Mouse (Mus musculus) thymus, postnatal 10 days (tissue): ENCODE results near the gene Cdc42se2.

Source experiments
- DNase-seq, 2 experiments: peaks; one replicate each; pipeline ENCODE4 v3.0.0; 2021; ENCODE audit warnings: low spot score in 2 of 2

Gene Cdc42se2

DNA sequence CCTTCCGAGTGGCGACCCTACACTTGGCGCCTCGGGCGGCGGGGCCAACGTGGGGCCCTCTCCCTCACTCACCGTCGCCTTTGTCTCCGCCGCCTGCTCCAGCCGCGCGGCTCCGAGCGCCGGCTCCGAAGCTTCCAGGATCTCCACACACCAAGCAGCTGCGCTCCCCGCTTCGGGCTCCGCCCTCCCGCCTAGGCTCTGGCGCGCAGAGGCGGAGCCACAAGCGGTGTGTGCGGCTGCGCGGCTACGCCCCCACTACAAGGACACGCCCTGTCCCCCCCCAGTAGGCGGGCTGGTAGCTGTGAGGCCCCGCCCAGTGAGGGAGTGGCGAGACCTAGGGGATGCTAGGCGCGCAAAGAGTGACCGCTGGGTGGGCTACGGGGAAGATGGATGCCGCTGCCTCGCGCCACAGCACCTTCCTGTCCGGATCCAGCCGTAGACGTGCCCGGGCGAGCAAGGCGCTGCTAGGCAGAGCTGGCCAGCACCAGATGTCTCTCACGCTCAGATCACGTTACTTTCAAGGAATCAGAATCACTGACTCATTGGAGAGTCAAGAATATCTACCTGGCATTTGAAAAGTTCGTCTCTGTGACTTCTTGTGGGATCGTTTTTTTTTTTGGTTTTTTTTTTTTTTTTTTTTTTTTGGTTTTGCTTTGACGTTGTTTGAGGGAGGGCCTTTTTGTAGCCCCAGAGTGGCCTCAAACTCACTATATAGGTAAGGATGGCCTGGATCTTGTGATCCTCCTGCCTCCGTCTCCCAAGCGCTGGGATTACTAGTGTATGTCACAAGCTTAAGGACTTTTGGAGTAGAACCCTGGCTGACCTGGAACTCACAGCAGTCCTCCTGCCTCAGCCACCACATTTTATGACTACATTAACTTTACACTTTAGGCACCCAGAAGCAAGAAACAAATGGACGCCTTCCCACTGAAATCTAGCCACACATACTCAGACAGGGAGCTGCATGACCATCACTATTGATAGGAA, at the start of gene Cdc42se2:
Cdc42se2 (minus strand) TSS at position 188 of the 987 bp plus-strand sequence.
- DNase-seq, result peak; percentile 94 to 96

DNA sequence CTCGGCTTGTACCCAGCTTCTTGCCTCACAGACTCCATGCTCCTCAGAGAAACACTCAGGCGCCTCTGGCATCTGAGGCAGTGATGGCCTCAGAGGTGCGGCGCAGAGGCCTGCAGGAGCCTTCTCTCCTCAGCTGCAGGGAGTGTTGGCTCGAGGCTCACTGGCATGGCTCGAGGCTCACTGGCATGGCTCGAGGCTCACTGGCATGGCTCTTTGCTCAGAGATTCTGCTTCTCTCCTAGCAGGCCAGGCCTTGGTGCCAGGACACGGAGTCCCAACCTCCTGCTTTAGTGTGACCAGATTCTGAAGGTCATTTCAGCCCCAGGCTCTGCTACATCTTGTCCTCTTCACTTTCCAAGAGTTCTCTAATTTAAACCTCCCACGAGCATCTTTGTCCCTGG, 48.6 kb upstream of the Cdc42se2 start:
- DNase-seq, result peak in 1 of 2 experiments; percentile 28

DNA sequence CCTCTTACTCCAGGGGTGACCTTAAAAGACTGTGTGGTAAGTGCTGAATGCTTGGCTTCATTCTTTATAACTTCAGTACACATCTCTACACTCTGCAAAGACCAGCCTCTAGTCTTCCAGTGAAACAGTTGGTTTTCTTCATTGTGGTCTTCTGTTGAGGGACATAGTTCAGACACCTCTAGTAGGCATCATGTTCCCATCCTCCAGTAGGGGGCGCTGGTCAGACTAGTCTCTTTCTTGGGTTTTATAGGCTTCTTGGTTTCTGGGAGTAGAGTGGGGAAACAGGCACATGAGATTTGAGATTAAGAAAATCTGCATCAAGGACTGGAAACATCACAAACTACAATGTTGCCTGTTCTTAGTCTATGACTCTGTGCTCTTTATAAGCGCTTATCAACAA, 47.1 kb upstream of the Cdc42se2 start:
- peak in 1 of 2 experiments; percentile 38 for DNase-seq

DNA sequence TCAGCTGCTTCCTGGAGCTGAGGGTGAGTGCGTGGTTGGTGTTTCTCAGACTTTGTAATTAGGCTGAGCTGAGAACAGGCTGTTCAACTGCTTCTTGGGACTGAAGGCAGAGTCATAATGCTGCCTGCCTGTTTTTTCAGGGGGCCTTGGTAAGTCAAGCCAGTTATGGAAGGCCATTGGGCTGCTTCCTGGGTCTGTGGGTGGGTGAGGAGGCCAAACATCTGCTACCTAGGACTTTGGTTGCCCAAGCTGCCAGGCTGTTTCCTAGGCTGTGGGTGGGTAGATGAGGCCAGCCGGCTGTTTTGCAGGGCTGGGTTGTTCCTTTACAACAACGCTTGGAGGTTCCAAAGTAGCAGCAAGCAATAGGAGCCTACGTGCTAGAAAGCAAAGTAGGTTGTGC, 46.4 kb upstream of the Cdc42se2 start:
- DNase-seq, result no peak

DNA sequence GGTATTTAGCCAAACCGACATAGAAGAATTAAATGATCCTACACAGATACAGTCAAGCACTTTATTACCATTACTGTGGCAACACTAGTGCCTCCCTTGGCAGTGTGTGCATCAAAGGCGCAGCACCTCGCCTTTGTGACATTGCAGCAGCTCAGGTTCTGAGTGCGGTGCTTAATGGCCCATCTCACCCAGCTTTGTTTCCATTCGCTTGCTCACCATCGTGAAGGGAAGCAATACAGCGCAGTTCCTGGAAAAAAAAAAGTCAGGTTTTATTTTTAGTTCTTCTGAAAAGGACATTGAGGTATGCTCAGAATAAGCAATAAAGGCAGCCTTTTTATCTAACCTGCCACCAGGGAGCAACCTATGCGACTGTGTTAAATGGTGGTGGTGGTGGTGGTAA, 39.3 kb upstream of the Cdc42se2 start:
- DNase-seq, result no peak

DNA sequence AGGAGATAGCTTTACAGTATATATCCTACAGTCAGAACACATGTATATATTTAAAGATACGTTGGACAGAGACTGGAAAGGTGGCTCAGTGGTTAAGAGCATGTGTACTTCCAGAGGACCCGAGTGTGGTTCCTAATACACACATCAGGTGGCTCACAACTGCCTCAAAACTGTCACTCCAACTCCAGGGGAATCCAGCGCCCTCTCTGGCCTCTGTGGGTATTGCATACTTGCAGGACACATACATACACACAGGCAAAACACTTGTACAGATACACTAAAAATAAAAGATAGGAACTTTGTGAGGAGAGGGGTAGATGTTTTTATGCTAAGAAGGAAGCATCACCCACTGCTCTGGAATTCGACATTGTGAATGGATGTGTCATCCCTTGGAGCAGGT, 38.3 kb upstream of the Cdc42se2 start:
- no peak for DNase-seq

DNA sequence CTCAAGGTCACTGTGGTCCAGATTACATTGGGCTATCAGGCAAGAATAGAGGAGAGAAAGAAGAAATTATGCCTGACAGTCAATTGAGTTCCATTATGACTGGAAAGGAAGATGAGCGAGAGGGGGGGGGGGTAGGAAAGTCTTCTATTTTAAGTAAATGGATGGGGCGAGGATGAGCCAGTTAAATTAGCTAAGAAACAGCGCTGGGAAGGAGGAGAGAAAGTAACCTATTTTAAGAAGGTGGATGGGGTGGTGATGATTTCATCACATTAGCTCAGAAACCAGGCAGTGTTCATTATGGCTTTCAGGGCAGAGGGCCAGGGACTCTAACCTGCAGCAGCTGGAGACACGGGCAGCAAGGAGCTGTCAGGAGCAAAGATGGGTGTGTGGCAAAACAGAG, 36.0 kb upstream of the Cdc42se2 start:
- no peak for DNase-seq

DNA sequence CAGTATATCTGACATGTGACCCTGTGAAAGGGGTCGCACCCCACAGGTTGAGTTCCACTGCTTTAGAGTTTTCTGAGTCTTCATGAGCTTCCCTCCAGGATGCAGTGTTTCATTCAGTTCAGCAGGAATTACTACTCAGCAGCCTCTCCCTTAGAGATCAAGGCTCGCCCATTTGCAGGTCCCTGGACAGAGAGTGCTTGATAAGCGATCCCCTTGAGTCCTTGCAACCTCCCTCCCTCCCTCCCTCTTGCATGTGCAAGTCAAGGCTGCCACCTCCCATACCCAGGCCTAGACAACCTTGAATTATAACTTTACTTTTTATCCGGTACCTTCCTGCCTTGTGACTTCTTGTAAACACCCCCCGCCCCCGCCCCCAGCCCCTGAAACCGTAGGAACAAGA, 32.0 kb upstream of the Cdc42se2 start:
- no peak for DNase-seq

DNA sequence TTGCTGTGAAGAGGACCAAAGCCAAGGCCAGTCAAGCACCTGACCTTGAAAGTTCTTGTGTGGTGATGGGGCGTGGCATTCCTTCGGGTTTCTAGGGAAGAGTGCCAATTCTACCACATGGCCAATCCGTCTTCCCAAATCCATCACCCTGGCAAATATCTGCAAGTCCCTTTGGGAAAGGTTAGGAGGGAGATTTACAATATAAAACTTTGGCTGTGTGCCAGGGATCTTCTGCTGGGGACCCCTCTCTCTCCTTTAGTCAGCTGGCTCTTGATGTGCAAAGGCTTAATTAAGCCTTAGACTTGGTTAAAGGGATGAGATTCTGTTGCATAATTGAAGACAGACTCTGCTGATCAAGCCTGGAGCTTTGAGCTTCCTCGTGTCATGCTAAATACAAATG, 30.0 kb upstream of the Cdc42se2 start:
- no peak for DNase-seq

DNA sequence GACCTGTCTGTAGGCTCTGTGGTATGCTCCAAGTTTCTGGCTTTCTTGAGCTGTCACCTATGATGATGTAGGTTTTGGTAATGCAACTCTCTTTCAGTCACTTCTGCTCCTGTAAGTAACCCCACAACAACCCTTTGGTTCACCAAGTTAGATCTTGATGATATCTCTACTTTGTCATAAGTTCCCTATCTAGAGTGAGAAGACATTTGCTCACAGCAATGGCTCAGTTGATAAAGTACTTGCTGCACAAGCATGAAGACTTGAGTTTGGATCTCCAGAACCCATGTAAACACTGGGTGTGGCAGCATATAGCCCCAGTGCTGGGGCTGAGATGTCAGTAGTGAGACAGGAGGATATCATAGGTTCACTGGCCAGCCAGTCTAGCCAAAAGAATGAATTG, 28.2 kb upstream of the Cdc42se2 start:
- no peak for DNase-seq

DNA sequence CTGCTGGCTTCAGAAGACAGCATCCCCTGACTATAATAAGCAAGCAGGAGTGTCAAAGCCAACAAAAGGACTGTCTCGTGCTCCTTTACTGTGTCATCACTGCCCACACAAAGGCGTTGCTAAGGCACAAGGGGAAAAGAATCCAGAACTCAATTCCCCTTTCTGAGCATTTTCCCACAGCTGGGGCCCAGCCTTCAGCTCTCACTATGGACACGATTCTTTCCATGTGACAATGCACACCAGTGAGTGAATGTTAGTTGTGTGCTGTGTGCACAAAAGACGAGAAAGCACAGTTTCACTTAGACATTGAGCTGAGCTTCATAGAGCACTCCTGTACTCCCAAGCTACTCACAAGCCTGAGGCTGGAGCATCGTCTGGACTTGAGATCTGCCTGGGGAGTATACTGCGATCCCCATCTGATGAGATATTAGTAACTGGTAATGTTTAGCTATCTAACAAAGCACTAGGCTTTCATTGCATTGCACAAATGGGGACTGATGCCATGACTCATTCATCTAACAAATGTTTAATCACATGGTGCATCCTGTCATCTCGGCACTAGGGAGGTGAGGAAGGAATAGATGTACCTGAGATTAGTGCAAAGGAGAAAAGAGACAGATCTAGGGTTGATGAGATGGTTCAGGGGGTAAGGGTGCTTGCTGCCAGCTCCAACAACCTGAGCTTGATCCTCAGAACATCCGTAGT, 25.5 kb upstream of the Cdc42se2 start:
- DNase-seq, result no peak

DNA sequence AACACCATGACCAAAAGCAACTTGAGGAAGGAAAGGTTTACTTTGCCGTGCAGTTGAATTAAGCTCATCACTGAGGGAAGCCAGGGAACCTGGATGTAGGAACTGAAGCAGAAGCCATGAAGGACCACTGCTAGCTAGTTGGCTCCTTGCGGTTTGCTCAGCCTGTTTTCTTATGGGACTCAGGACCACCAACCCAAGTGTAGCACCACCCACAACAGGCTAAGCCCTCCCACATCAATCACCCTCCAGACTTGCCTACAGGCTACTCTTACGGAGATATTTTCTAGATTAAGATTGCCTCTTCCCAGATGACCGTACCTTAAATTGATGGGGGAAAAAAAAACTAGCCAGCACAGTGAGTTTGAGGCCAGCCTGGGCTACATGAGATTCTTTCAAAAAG, 24.8 kb upstream of the Cdc42se2 start:
- no peak for DNase-seq

DNA sequence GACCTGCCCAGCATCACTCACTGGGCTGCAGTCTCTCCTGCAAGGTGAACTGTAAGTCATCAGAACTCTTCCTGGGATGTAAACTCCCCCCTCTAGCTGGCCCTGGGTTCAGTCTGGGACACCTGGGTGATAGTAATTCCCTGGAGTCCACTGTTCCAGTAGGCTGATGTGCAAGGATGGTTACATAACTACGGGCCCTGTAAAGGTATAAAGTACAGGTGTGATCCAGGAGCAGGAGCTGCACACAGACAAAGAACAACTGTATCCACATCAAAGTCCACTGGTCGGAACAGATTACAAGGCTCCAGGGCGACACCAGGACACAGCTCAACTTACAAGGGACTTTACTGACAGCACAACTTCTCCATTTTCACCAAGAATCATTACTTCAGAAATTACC, 23.6 kb upstream of the Cdc42se2 start:
- no peak for DNase-seq

DNA sequence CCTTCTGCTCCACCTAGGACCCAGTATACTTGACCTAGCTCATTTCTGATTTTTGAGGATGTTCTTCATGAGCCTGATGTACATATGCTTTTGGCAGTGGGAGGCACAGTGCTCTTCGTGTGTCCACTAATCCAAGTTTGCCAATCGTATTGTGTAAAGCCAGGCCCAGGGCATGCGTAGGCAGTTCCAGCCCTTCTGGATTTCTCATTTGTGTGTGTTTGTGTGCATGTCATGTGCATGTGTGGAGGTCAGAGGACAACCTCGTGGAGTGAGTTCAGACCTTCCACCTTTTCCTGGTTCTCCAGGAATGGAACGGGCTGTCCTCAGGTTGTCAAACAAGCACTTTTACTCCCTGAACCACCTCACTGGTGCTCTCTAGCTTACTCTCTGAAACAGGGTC, 22.1 kb upstream of the Cdc42se2 start:
- no peak for DNase-seq

DNA sequence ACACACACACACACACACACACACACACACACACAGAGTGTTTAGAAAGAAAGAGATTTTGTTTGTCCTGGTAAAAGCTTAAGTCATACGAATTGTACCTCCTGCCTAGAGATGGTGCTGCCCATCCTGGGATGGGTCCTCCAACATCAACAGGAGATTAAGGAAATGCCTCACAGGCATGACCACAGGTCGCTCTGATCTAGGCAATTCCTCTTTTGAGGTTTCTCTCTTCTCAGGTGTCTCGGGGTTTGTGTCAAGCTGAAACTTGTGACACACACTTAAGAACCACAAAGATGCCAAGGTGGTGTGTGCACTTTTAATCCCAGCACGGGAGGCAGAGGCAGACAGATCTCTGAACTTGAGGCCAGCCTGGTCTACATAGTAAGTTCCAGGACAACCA, 20.7 kb upstream of the Cdc42se2 start:
- DNase-seq, result no peak

DNA sequence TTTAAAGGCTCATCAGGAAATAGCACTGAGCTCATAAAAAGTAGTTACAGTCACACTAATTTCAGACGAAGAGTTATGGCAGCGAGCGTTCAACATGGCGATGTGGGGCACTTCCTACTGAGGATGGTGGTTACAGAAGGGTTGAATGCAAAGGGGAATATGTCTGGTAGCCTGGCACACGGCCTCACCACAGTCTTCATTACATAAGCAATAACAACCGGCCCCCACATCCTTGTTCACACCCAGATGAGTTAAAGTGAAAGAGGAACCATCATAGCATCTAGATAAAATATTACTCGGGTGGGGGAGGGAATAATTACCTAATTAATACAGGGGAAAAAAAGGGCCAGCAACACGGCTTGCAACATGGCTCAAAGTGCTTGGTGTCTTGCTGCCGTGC, 20.2 kb upstream of the Cdc42se2 start:
- no peak for DNase-seq

DNA sequence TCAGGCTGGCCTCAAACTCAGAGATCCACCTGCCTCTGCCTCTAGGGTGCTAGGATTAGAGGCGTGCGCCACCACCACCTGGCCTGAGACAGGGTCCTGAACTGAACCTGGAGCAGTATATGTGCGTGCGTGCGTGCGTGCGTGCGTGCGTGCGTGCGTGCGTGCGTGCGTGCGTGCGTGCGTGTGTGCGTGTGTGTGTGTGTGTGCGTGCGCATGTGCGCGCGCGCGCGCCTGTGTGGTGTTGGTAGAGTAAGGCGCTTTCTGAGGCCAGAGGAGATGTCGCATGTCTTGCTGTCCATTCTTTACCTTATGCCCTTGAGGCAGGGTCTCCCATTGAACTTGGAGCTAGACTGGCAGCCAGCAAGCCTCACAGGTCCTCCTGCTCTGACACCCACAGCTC, 19.4 kb upstream of the Cdc42se2 start:
- DNase-seq, result no peak

DNA sequence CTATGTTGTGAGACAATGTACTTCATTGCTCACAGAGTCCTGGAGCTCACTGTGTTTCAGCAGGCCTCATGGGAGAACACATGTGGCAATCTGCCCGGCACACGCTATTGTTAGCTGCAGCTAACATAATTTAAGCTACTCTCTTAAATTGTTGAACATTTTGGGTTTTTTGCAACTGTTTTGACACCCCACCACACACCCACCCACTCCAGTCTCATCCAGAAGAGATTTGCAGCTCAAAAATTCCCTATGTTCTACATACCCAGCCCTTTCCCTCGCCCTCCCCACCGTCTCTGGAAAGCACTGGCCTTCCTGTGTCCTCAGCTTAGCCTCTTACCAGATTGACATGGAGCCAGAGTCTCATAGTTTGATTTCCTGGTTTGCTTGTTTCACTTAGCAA, 17.7 kb upstream of the Cdc42se2 start:
- DNase-seq, result no peak

DNA sequence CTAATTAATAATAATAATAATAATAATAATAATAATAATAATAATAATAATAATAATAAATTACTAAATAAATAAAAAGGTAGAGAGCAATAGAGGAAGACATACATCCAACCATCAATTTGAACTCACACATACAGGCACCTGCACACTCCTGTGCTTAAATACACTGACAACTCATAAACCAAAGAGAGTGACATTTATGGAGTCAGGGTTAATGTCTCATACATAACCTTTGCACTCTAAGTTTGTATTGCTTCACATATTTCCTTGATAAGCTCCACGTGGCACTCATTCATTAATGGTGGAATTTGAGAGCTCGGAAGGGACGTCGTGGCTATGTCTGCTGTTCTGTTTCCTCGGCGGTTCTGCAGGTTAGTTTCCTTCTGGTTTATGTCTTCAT, 15.1 kb upstream of the Cdc42se2 start:
- no peak for DNase-seq

DNA sequence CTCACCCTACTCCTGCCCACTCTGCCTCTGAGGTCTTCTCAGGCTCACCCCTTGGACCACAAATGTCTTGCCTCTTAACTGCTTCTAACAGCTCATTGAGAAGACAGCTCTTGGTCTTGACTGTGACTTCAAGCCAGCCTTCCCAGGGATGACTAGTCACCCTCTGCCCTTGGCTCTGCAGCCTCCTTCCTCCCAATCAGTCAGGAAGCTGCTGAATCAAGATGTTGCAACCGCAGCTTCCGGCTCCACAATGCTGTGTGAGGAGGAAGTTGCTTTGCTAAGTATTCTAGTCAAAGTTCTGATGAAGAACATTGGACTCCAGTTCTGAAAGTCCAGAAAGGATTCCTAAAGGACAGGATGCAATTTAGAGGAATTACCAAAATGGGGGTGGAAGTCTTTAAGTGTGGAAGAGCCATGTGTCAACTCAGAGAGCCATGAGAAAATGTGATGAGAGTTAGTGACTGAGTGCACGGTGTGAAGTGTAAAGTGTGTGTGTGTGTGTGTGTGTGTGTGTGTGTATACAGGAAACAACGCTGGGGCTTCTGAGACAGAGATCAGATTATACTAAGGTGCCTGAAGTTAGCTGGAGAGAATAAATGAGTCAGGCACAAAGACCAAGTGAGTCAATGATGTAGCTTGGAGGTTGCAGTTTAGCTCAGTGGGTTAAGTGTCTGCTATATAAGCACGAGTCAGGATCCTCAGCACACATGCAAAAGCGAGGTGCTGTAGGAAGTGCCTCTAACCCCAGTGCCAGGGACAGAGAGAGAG, 14.5 kb upstream of the Cdc42se2 start:
- DNase-seq, result peak; percentile 72 to 78

DNA sequence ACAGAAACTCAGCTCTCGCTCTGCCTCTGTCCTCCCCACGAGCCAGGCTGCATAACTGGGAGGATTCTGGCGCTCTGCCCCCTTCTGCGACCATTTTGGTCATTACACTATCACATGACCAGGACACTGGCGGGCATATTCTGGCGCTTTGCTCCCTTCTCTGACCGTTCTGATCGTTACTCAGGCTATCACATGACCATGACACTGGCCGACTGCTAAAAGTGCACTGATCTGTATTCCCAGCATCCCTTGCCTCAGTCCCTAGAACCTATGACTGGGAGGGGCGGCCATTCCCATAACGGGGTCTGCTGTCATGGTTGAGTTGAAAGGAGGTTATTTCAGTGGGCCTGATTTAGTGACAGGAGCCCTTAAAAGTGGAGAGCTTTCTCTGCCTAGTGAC, 9.1 kb upstream of the Cdc42se2 start:
- no peak for DNase-seq

DNA sequence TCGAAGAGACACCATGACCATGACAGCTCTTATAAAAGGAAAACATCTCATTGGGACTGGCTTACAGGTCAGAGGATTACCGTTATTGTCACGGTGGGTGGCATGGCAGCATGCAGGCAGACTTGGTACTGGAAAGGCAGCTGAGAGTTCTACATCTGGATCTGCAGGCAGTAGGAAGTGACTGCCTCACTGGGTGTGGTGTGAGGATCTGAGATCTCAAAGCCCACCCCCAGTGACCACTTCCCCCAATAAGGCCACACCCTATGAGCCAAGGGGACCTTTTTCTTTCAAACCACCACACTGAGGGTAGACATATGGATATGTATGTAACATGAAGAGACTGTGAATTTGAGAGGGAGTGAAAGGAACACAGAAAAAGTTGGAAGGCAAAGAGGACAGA, 7.2 kb upstream of the Cdc42se2 start:
- DNase-seq, result no peak
